Mouse (Mus musculus) cerebellum, postnatal 10 days (tissue): ENCODE data around the gene Coa6.
A peak's percentile ranks its signal among the peaks of the same experiment; 100 is the strongest.

ENCODE experiments used
- DNase-seq, 2 experiments: peaks; one replicate each; pipeline ENCODE4 v3.0.0; 2021; ENCODE audit warnings: mixed read lengths in 2 of 2

The Coa6 gene

DNA sequence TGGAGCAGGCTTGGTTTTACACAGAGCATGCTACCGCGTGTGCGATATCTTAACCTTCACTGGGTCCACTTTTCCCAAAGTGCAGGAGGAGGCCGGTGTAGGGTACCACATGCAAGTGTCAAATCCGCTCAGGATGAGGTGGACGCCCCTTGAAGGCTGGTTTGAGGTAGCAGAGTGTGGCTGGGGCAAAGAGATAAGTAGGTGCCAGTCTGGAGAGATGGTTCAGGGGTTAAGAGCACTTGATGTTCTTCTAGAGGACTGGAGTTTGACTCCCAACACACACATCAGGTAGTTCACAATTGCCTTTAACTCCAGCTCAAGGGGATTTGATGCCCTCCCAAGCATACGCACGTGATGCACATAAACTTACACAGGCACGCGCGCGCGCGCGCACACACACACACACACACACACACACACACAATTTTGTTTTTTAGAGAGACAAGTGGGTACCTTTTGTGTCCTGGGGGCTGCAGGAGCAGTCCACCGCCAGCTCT is 51.5 kb downstream of the Coa6 start:
- no peak for DNase-seq

DNA sequence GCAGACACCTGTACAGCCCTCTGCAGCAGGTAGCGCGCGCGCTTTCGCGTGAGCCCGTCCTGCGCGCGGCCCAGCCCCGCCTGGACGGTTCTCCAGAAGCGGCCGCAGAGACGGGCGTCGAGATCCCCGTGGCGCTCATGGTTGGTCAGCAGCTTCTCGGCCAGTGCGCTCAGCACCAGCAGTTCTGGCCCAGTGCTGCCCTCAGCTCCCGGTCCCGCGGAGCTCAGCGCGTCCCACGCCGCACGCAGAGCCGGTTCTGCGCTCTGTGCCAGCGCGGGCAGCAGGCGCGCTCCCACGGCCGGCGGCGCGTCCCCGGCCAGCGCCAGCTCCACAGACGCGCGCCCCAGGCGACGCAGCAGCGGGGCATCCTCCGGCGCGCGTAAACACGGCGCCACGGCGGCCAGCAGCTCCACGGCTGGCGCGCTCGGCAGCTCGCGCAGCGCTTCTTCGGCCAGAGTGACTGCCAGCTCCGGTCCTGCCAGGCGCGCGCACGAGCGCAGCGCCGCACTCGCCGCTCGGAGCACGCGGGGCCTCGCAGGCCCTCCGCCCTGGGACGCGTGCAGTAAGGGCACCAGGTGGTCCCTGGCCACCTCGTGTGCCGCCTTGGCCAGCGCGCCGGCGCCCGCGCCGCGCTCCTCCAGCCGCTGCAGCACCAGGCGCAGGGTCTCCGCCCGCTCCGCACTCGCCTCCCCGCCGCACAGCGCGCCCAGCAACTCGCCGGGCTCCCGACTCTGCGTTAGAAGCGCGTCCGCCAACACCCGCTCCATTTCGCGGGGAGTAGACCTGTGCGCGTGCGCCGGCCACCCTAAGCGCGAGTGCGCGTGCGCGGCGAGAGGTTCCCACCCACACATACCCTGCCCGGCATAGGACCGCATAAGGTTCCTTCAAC is 52.2 kb downstream of the Coa6 start, which contains the start of gene Tarbp1:
Gene Tarbp1 (minus strand): TSS at position 767 of the 889 bp plus-strand sequence.
- peak; percentile 96 to 97 for DNase-seq
